Mouse (Mus musculus) fibroblast of lung, adult 2 months (primary cell): Measurements from ENCODE around the gene Hivep3.

Source experiments
- DNase-seq: peaks from one replicate; pipeline ENCODE4 v3.0.0-alpha.2; 2011; ENCODE audit warnings: low read depth

Gene Hivep3

GRCm38 (mm10) chr4:119733184-119733880 is at the start of gene Hivep3:
Gene Hivep3 (plus strand): TSS chr4:119733784.
- peak; percentile 94 for DNase-seq

- DNase-seq = no peak
Measured at GRCm38 (mm10) chr4:119685746-119686145, 47.8 kb upstream of the Hivep3 start.

GRCm38 (mm10) chr4:119698339-119698738 is 35.2 kb upstream of the Hivep3 start:
- DNase-seq = peak; percentile 19

- DNase-seq = no peak
Measured at GRCm38 (mm10) chr4:119701269-119701954, 32.2 kb upstream of the Hivep3 start.

- no peak for DNase-seq
Measured at GRCm38 (mm10) chr4:119703965-119704364, 29.6 kb upstream of the Hivep3 start.

GRCm38 (mm10) chr4:119707326-119707725 is 26.3 kb upstream of the Hivep3 start:
- DNase-seq = no peak

GRCm38 (mm10) chr4:119707751-119708150 is 25.8 kb upstream of the Hivep3 start:
- DNase-seq = no peak

- DNase-seq = no peak
Measured at GRCm38 (mm10) chr4:119710208-119710607, 23.4 kb upstream of the Hivep3 start.

GRCm38 (mm10) chr4:119717443-119717842 is 16.1 kb upstream of the Hivep3 start:
- DNase-seq = no peak

GRCm38 (mm10) chr4:119721531-119721930 is 12.1 kb upstream of the Hivep3 start:
- DNase-seq = no peak

GRCm38 (mm10) chr4:119726074-119726473 is 7.5 kb upstream of the Hivep3 start:
- no peak for DNase-seq

GRCm38 (mm10) chr4:119727871-119728270 is 5.7 kb upstream of the Hivep3 start:
- DNase-seq = no peak

- no peak for DNase-seq
Measured at GRCm38 (mm10) chr4:119733942-119734341, 358 bp downstream of the Hivep3 start.

- no peak for DNase-seq
Measured at GRCm38 (mm10) chr4:119734352-119734751, 768 bp downstream of the Hivep3 start.

GRCm38 (mm10) chr4:119738641-119739040 is 5.1 kb downstream of the Hivep3 start:
- DNase-seq = no peak

- DNase-seq = no peak
Measured at GRCm38 (mm10) chr4:119739301-119740062, 5.9 kb downstream of the Hivep3 start.

- DNase-seq = no peak
Measured at GRCm38 (mm10) chr4:119748341-119748740, 14.8 kb downstream of the Hivep3 start.

- no peak for DNase-seq
Measured at GRCm38 (mm10) chr4:119750157-119750556, 16.6 kb downstream of the Hivep3 start.

- DNase-seq = no peak
Measured at GRCm38 (mm10) chr4:119750681-119751211, 17.2 kb downstream of the Hivep3 start.

- no peak for DNase-seq
Measured at GRCm38 (mm10) chr4:119751408-119752006, 17.9 kb downstream of the Hivep3 start.

- no peak for DNase-seq
Measured at GRCm38 (mm10) chr4:119759574-119760233, 26.1 kb downstream of the Hivep3 start.

GRCm38 (mm10) chr4:119760820-119761219 is 27.2 kb downstream of the Hivep3 start:
- no peak for DNase-seq
